Mouse (Mus musculus): Measurements from ENCODE around the gene Rpl19.

DNA sequence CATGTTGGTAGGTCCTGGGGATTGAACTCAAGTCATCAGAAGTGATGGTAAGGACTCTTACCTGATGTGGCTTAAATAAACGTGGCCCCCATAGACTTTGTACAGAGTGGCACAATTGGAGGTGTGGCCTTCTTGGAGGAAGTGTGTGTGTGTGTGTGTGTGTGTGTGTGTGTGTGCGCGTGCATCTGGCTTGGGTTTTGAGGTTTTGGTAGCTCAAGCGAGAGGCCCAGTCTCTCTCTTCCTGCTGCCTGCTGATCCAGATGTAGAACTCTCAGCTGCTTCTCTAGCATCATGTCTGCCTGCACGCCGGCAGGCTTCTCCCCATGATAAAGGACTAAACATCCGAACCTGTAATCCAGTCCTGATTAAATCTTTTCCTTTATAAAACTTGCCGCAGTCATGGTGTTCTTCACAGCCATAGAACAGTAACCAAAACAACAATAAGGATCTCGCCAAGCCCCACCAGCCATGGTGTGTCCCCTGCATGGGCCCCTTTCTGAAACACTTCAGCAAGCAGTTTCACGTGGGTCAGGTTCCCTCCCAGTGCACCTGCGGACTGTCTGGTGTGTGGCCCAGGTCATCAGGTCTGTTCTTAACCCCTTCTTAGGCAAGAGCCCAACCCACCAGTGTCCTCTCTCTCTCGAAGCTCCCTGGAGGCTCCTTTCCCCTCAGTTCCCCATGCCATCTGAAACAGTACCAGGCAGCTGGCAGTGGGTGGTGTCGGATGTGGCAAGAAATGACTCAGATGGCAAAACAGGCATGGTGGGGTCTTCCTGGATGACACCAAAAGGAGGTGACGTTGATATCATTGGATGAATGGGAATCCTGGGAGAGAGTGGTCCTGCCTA, 23.4 kb downstream of the Rpl19 start:
- no peak for TF ChIP-seq MAX (IDR thresholded peaks at IDR 0.05; ENCODE audit: low read depth)
- no peak for TF ChIP-seq POLR2A (IDR thresholded peaks at IDR 0.05; ENCODE audit: insufficient read length, low read depth)
- peak; percentile 52; the same call in 1 of the 2 replicates for TF ChIP-seq CEBPB (IDR thresholded peaks at IDR 0.05; ENCODE audit: insufficient read depth, poor library complexity, severe bottlenecking)
- peak in 2 of 3 experiments; percentile 41 to 85 for TF ChIP-seq MYOD1 (IDR thresholded peaks at IDR 0.05; ENCODE audit: control insufficient read depth in 1 of 3, insufficient read length in 2 of 3, low read depth in 2 of 3)
